Mouse (Mus musculus): ENCODE results near the gene Tuba8.
A peak's percentile ranks its signal among the peaks of the same experiment; 100 is the strongest.

The Tuba8 gene

DNA sequence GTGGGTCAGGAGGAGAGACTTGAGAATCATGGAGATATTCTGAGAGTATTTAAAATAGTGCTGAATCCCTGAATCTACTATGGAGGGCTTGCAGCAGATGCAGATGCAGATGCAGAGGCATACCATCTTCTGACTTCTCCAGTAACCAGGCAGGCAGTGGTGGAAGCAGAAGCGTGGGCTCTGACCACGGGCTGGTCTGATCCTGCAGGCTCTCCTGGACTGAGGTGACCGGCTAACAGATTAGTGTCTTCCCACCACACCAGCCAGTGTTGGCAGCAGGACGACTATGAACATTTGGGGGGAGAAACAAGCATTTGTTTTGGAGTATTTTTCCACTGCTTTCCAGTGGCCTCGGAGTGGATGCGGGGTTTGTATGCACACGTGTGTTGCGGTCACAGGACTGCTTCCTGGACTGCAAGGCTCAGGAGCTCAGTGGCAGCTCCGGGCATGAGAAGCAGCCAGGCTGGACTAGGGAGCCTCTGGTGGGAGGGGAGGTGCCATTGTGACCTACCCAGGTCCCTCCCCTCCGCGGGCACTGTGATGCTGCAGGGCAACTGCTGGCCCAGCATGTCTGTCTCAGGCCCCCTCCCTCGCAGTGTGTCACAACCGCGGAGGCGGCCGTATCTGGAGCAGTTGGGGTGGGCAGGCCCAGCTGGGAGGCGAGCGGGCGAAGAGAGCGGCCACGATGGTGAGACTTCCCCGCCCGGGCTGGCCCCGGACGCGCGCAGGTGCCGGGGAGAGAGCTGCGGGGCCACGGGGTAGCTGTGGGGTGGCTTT lies at the start of gene Tuba8:
Tuba8 (plus strand) TSS at position 548 of the 777 bp plus-strand sequence.
- peak; percentile 69 to 87 for DNase-seq (ENCODE audit: inconsistent age in 2 of 2, low spot score in 1 of 2)

DNA sequence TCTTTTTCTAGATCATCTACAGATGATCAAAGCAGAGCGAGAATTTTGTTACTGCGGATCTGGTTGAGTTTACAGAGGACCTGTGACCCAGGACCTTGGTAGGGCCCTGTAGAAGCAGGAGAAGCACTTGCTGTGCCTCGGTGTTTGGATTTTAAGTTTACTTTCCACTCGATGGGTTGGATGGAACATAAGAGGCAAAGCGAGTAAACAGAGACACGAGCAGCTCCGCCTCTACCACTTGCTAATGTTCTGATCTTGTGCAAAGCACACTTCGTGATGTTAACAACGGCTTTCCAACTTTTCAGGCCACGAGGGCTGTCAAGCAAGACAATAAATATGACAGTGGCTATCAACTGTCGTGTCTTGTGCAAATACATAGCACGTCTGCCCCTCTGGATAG lies 47.9 kb upstream of the Tuba8 start:
- DNase-seq (ENCODE audit: inconsistent age in 2 of 2, low spot score in 1 of 2): no peak

DNA sequence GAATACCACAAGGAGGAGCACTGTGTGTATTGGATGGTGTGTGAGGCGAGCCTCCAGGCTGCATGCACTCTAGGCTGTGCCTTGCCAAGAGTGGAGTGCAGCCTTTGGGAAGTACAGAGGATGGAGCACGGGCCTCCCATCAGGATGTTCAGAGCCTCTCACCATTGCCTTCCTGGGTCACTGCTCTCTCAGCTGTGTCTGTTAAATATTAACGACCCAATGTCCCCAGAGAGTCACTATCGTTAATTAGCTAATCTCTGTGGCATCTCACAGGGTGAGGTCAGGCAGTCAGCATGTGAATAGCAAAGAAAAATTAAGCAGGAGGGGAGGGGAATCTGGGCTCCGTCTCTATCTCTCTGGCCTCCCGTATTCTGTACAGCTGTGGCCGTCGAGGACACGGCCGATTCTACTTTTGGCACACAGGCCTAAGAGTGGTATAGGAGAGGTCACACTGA lies 44.4 kb upstream of the Tuba8 start:
- no peak for DNase-seq (ENCODE audit: inconsistent age in 2 of 2, low spot score in 1 of 2)

DNA sequence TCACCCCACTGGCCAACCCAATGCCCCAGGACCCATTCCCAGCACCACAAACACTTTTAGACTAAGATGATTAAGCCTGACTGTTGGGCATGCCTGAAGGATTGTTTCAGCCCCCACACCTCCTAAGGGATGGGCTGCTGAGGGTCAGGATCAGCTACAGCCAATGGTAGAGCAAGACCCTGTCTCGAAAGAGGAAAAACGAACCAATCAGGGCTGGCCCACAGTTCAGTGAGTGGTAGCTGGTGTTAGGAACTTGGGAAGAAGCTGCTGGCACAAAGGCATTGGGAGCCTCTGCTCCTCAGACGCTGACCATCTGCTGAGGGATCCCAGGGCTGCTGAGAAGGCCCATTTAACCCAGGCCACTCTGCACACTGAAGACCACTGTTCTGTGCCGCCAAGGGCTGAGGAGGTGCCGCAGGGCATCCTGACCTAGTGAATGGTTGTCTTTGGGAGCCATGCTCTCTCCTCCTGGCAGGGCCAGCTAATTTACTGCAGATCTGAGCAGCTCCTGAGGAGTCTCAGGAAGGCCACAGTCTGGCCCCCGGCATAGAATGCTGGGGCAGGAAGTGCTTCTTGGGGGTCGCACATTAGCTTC lies 43.0 kb upstream of the Tuba8 start:
- no peak for DNase-seq (ENCODE audit: inconsistent age in 2 of 2, low spot score in 1 of 2)

DNA sequence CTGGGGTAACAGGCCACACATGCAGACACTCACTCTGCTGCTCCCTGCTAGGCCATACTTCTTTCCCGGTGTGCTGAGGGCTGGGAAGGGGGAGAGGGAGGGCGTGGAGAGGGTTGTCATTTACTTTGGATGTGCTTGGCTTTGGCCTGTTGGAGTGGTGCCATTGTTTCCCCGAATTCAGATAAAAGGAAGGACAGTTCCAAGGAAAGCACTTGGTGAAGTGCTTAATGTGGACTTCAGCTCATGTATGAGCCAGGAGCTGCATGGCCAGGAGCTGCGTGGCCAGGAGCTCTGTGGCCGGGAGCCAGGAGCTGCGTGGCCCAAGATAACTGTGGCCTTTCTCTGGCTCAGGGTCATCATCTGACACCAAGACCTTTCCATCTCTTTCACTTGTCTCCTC lies 39.4 kb upstream of the Tuba8 start:
- peak; percentile 82 to 96 for DNase-seq (ENCODE audit: inconsistent age in 2 of 2, low spot score in 1 of 2)

DNA sequence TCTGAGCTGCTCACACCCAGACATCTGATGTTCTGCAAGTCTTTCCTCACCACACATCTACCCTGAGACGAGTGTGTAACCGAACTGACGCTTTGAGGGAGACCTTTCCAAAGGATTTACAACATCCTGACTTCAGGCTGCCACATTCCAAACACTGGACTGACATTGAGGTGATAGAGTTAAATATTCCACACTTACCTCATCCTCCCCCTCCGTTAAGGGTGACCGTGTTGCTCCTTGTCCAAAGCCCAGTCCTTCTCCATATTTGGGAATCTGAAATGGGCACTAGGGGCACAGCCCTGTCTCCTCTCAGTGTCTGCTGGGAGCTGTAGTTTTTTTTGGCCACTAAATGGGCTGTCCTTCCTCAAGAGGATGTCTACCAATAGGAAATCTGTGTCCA lies 37.0 kb upstream of the Tuba8 start:
- no peak for DNase-seq (ENCODE audit: inconsistent age in 2 of 2, low spot score in 1 of 2)

DNA sequence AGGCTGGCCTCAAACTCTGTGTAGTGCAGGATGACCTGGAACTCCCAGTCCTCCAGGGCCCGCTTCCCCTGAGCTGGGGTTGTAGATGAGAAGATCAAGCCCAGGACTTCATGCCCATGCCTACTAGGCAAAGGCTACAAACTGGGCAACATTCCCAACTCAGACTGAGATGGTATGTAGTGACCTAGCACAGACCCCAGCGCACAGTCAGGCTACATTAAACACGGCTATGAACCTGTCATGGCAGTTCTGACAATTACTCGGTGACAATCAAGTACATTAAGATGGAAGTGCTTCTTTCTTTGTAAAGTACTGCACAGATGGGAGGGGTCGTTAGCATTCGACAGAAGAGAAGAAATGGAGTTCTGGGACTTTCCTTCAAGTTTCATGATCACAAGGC lies 35.7 kb upstream of the Tuba8 start:
- no peak for DNase-seq (ENCODE audit: inconsistent age in 2 of 2, low spot score in 1 of 2)

DNA sequence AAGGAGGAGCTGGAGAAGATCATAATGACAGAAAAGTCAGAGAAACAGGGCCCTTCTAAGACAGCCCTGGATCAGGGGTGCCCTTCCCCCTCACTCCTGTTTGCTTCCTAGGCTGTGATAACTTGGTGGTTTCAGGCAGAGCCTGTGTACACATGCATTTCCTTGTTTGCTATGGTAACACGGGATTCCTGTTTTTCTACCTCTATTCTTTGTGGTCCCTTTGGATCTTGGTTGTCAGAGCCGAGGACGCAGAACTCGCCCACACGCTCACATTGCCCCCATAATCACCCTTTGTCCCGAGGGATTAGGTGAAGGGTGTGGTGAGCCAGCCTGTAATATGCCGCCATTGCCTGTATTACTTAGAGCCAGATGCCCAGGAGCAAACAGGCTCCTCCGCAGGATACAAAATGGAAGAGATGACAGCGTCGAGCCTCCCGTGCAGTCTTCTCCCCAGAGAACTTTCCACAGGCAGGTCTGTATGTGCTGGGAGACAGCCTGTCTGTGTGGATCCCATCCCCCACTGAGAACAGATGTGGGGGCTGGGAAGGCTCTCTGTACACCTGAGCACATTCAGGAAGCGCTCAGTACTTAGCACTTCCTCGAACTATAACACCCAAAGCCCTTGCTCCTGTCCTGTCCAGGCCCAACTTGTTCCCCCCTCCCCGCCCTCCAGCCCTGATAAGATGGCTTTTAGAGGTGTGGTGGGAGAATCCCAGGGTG lies 34.3 kb upstream of the Tuba8 start:
- DNase-seq (ENCODE audit: inconsistent age in 2 of 2, low spot score in 1 of 2): no peak

DNA sequence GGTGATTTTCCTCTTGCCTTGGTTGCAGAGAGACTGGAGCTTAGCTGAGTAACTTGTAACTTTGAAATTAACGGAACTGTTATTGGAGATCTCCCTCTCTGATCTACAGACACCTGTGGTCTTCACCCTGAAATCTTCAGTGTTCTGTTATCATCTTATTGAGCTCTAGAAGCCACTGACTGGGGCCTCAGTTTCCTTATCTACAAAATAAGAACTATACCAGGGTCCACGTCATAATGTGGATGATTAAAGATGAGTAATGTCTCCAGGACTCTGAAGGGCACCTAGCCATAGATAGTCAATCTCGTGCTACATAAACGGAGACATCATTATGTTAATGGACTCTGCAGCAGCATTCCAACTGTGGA lies 33.8 kb upstream of the Tuba8 start:
- no peak for DNase-seq (ENCODE audit: inconsistent age in 2 of 2, low spot score in 1 of 2)

DNA sequence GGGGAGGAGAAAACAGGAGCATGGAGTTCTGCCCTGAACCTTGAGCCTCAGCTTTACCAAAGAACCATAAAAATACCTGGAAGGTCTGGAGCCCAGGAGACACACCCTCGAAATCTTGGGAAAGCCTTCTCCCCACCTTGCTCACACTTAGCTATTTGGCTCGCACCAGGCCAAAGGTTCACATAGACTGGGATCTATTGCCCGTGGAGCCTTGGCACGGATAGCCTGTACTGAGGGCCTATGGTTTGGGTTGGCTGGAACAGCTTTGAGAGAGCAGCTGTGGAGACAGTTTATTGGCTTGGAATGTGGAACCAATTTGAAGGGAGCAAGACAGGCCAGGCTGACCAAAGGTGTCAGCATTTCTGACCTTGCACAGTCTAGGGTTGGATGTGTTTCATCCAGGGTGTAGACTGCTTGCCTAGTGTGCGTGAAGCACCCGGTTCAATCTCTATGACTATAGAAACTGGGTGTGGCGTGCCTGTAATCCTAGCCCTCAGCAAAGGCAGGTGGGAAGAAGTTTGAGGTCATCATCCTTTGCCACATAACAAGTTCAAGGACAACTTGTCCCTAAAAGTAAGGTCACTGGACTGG lies 33.3 kb upstream of the Tuba8 start:
- DNase-seq (ENCODE audit: inconsistent age in 2 of 2, low spot score in 1 of 2): no peak

DNA sequence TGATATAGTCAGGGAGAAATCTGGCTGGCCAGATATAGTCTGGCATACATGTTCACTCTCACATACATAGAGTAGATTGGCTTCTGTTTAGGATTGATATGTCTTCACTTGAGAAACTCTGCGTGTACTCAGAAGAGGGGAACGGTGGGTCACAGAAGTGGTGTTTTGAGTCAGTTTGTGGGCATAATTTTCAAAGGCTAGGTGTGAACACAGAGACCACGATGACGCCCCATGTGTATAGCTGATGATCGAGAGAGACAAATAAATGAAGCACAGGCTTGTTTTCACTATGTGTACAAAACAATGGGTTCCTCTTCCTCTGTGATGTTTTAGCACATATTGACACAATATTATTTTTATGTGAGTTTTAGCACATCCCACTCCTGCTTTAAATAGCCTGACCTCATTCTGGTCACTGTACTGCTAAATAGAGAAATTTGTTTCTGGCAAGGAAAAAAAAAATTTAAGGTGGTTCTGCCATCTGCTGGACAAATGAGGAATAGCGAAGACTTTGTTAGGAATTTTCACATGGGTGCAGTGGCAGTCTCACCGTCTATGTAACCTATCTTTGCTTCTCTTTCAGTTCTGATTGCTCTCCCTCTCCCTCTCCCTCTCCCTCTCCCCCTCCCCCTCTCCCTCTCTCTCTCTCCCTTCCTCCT lies 31.7 kb upstream of the Tuba8 start:
- peak; percentile 39 to 93 for DNase-seq (ENCODE audit: inconsistent age in 2 of 2, low spot score in 1 of 2)

DNA sequence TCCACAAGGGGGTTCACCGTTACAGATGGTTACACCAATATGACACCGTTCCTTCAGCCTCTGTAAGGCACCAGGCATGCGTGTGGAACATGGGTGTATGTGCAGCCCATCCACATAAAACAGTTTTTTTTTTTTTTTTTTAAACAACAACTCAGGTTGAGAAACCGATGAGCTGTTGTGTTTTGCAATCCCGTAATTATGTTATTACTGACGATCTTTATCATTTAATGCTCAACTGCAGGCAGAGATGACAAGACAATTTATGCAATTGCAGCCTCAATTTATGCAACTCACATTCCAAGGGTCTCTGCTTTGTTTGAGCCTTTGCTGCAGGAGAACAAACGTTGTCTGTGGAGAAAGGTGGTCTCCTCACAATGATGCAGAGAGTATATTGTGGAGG lies 30.6 kb upstream of the Tuba8 start:
- DNase-seq (ENCODE audit: inconsistent age in 2 of 2, low spot score in 1 of 2): no peak

DNA sequence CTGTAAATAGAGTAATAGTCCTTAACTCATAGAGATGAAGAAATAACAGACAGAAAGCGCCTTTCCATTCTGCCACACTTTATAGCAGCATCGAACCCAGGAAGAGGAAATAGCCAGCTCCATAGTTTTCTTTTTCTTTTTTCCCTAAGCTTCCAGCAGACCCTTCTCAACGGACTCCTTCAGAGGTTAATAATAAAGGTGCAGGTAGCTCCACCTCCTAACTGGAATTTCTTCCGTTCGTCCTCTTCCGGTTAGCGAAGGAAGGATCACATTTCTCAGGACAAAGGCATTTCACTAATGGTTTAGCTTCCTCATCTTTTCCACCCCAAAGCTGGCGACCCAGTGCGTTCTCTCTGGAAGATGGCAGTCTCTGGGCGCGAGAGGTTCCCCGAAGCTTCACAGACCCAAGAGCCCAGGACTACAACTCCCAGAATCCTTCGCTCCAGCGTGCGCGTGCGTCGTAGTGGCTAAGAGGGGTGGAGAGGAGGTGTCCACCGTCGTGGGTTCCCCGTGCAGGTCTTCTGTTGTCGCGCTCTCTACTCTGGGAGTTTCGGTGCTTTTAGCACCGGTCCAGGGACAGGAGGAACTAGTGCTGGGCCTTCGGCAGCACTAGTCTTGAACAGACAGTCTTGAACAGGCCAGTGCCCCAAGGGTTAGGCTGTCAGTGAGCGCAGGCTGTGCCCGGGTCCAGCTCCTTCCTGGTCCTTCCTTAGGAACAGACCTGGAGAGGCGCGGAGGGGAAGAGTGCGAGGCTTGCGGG lies 26.9 kb upstream of the Tuba8 start, which contains the start of gene Pex26:
Pex26 (plus strand) TSS at position 254 of the 760 bp plus-strand sequence.
- peak; percentile 93 to 98 for DNase-seq (ENCODE audit: inconsistent age in 2 of 2, low spot score in 1 of 2)

DNA sequence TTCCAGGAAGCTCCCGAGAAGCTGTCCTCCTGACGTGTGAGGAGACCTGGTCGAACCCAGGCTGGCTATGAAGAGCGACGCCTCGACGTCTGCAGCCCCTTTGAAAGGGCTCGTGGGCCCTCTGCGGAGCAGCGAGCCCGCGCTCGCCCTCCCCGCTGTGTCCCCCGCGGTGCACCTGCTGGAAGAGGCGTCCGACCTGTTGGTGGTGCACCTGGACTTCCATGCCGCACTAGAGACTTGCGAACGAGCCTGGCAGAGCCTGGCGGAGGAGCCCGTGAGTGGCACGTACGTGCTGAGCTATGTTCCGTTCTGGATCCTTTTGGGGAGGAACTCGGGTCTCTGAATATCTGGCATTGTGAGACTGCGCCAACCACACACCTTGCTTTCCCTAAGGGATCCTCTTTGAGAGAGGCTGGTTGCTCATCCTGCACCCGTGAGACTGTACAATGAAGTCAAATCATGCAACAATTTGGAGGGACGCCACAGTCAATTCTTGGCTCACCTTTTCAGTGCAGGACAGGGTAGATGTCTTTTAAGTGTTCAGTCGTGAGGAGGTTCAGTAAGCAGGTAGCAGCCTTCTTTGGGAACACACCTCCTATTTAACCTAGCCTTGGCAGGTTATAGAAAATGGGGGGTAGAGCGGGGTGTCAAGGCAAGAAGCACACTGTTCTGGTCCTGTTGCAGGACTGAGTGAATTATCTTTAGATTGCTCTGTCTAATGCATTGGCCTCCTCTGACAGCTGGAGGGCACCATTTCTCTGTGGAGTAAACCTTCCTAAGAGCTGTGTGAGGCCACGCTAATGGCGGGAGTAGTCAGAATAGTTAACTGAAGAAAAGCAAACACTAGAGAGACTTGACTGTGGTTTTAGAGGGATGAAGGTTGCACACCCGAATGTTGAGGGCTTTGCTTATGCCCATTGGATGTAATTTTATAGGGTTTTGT lies 26.0 kb upstream of the Tuba8 start:
- peak; percentile 57 to 83 for DNase-seq (ENCODE audit: inconsistent age in 2 of 2, low spot score in 1 of 2)

DNA sequence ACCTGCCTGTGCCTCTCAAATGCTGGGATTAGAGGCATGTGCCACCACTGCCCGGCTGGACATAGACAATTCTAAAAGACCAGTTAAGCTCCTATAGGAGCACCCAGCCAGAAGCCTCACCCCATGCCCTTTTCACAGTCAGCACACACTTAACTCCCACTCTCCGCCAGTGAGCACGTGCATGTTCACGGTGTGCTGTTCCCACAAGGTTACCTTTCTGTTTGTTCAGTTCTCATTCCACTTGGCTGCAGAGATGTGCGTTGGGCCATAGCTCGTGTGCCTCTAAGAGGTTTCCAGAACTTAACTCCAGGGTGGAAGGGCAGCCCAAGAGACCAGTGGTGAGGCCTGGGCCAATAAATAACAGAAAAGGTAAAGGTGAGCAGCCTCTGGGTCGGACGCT lies 25.3 kb upstream of the Tuba8 start:
- no peak for DNase-seq (ENCODE audit: inconsistent age in 2 of 2, low spot score in 1 of 2)

DNA sequence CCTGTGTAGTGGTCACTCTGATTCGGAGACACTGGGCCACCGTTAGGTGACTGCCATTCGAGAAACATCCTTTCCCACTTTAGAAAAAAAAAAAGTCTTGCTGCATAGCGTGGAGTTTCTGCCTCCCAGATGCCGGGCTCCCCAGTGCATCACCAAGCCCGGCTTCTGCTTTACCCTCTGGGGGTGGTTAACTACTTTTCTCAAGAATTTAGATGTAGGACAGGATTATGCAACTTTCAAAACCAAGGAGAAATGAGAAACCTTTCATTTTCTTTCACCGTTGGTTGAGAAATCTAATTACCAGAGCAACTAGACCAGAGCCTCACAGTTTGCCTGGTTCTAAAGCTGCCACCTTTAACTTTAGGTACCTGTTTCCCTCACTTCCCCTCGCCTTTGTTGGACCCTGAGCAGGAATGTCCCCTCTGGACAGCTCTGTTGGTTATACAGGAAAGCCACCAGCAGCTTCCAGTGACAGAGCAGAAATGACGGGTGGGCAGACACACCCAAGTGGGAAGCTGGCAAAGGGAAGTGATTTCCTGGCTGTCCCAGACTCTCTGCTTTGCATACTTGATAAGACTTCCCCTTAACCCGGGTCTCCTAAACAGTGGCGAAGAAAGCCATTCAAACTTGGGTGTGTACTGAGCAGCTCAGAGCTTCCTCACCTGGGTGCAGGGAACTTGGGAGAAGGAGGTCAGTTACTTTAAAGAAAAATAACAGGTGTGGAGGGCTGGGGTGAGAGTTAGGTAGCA lies 19.1 kb upstream of the Tuba8 start:
- no peak for DNase-seq (ENCODE audit: inconsistent age in 2 of 2, low spot score in 1 of 2)

DNA sequence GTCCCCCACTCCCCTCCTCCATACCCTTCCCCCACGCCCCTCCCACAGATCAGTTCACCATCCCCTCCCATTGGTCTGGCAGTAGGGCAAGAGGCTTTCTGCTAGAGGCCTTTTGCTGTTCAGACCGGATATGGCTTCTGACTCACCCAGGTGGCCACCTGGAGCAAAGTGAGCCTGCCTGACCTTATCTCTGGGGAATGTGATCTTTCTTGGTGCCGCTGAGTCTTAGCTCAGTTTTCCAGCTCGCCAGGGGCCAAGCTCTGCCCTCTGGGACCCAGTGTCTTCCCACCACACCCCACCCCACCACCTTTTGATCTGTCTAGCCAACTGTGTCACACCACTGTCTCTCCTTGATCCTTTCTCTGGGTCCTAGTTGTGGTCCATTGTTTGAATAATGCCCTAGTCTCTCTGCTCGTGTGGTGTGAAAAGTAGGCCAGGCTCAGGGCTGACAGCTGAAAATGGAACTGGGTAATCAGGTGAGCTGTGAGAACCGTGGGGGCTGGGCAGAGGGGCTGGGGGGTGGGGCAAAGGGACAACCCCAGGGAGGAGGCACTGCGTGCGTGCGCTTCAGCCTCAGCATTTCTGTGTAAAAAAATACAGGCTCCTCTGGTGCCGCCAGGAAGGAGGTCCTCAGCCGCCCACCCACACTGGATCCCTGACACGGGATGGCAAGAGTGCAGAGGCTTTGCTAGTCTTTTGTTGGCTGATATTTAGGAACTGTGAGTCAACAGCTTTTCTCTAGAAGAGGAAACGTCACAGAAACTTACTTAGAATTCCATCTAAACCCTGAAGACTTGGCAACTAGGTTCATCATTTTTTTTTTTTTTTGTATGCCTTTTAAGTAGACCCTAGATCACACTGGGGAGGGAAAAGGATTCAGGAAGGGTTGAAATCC lies 16.2 kb upstream of the Tuba8 start:
- no peak for DNase-seq (ENCODE audit: inconsistent age in 2 of 2, low spot score in 1 of 2)

All from adrenal gland, adult (tissue).